Mouse (Mus musculus) liver, embryonic 14.5 days (tissue): ENCODE results near the gene Ugt1a6a. TPM values are rescaled to one million over a fixed set of nuclear protein-coding genes. Genes with fewer than 3 reads are reported as not detected.

ENCODE experiments used
- ATAC-seq: fragments of 200-750 bp; cut with Nextera tagmentation; 2 replicates; pipeline ENCODE4 v1.8.0; 2017; ENCODE audit warnings: moderate number of reproducible peaks, mild to moderate bottlenecking, moderate library complexity; ENCODE audit not compliant: insufficient read depth
- DNase-seq, 3 experiments: peaks; one replicate each; pipeline ENCODE4 v3.0.0-alpha.2; 2012 to 2013; ENCODE audit warnings: low read depth in 3 of 3, low spot score in 3 of 3
- H3K27ac ChIP-seq: fragments of 300-500 bp; sonication (generic); 2 replicates; pipeline ENCODE4 v1.5.1; 2014; ENCODE audit warnings: moderate library complexity, mild to moderate bottlenecking, control low read depth, inconsistent platforms
- H3K27me3 ChIP-seq: fragments of 300-500 bp; sonication (generic); 2 replicates; pipeline ENCODE4 v1.6.1; 2014; ENCODE audit warnings: mild to moderate bottlenecking, low read length, moderate library complexity; ENCODE audit not compliant: control insufficient read depth, insufficient read depth
- H3K36me3 ChIP-seq: fragments of 300-500 bp; sonication (generic); replicated peaks from 2 replicates; pipeline ENCODE4 v1.6.1; 2014; ENCODE audit warnings: low read depth; ENCODE audit not compliant: control insufficient read depth, insufficient read depth
- H3K4me1 ChIP-seq, 2 experiments: fragments of 200-500 bp in 1 of 2; fragments of 300-500 bp in 1 of 2; sonication (generic) in 1 of 2; replicated peaks; 2 replicates each; pipeline ENCODE4 v1.6.1; 2012 to 2014; ENCODE audit warnings: antibody characterized with exemption in 1 of 2, inconsistent platforms in 1 of 2, low read length in 1 of 2; ENCODE audit not compliant: control insufficient read depth in 2 of 2, insufficient read depth in 2 of 2
- H3K4me2 ChIP-seq: fragments of 300-500 bp; sonication (generic); 2 replicates; pipeline ENCODE4 v1.6.1; 2014; ENCODE audit warnings: low read depth, mild to moderate bottlenecking, control low read depth, moderate library complexity
- H3K4me3 ChIP-seq, 2 experiments: fragments of 200-500 bp in 1 of 2; fragments of 300-500 bp in 1 of 2; sonication (generic) in 1 of 2; 2 replicates each; pipeline ENCODE4 v1.5.1; 2012 to 2014; ENCODE audit warnings: low read depth in 2 of 2, low read length in 2 of 2, mild to moderate bottlenecking in 2 of 2, control low read depth in 1 of 2, inconsistent platforms in 1 of 2, moderate library complexity in 1 of 2; ENCODE audit not compliant: insufficient read depth in 1 of 2
- H3K9ac ChIP-seq: fragments of 300-500 bp; sonication (generic); replicated peaks from 2 replicates; pipeline ENCODE4 v1.6.1; 2014; ENCODE audit warnings: mild to moderate bottlenecking, control low read depth, moderate library complexity
- H3K9me3 ChIP-seq: fragments of 300-500 bp; sonication (generic); 2 replicates; pipeline ENCODE4 v1.6.1; 2016; ENCODE audit warnings: low read length, mixed read lengths; ENCODE audit not compliant: control insufficient read depth
- CTCF ChIP-seq: IDR thresholded peaks from 2 replicates; pipeline ENCODE4 v1.5.1; 2016; ENCODE audit warnings: antibody characterized with exemption, low read depth, control low read depth
- EP300 ChIP-seq: IDR thresholded peaks from 2 replicates; pipeline ENCODE4 v1.6.1; 2016; ENCODE audit warnings: antibody characterized with exemption, low read depth
- WGBS: fragments of 180-500 bp; shearing (Covaris S2); extraction: QIAGEN DNeasy Blood & Tissue Kit; methylation state at CpG from one replicate; pipeline ENCODE4 v1.1.7; 2014; ENCODE audit not compliant: insufficient replicate concordance; 5-methylcytosine and 5-hydroxymethylcytosine counted together
- polyA plus RNA-seq, 2 experiments: library from polyadenylated mRNA; depleted of rRNA in 1 of 2; stranded (reverse) in 1 of 2; unstranded in 1 of 2; fragments of >200 nt; fragmentation: Nextera tagmentation in 1 of 2; extraction: Ambion mirVana in 1 of 2; gene quantifications; 2 replicates each; pipeline versions ENCODE4 v1.2.1 to v1.2.3; 2012 to 2014

The Ugt1a6a gene
- polyA plus RNA-seq, 2 experiments: 3.6 to 7.1 TPM

DNA sequence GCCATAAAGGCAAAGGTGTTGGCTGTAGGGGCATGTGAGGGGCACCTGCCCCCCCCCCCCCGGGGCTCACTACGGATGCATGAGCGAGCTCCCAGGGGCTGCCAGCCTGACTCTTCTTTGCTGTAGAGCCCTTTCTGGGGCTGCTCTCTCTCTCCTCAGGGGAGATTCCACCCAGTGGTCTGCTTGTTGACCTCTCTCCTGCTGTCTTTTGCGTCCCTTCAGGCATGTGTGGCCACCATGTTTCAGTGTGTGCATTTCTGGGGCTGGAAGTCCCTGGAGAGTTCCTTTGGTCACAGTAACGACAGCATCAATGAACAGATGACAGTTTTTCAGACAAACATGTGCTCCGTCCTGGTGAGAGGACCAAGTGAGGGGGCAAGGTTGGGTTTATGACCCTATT lies 123.8 kb downstream of the Ugt1a6a start:
- Histone ChIP-seq H3K4me2 (no peak overlapping the region), H3K9me3 (no peaks in the 10 kb centered on the region; the same call in 1 of the 2 replicates), H3K4me1 (peaks cover 6 to 35% of the 10 kb centered on the region in 2 experiments; a peak in 3 of 4 replicates), H3K27ac (no peak overlapping the region), H3K9ac (no peak overlapping the region), H3K4me3 (no peak overlapping the region), H3K27me3 (no peaks in the 10 kb centered on the region), H3K36me3 (peaks cover 23% of the 10 kb centered on the region)
- 59% methylated on average over 6 of the region's 6 CpGs for WGBS
- DNase-seq: no peak
- TF ChIP-seq EP300 (no peak), CTCF (no peak)
- no peak for ATAC-seq

DNA sequence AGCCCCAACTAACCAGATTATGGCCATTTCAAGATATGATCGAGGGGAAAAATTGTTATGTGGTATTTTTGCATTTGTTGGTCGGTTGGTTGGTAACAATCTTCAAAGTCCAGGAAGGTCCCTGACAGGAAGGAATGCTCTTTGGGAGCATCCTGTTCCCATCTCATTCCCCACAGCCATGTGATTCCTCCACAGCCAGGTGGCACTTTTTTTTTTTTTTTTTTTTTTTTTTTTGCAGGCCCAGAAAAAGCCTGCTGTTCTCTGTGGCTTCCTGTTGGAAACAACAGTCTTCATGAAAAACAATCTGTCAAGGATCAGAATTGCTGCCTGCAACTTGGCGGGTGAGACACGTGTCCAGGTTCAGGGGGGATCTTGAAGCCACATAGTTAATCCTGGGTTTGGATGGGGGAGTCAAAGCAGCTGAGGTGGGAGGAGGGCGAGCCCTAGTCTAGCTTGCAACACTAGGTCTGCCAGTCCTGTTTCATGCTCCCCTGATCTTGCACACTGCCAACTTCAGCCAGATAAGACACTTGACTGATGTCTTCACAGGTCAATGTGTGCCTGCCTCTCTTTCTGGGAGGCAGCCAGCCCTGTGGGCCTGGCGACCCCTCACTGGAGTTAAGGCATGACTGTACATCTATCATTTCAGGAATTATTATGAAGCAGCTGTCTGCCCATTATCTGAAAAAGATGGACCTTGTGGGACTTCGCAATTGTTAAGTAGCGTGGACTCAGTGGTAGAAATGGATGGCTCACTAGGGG lies 124.5 kb downstream of the Ugt1a6a start:
- Histone ChIP-seq H3K27me3 (no peaks in the 10 kb centered on the region), H3K27ac (no peak overlapping the region), H3K4me3 (no peak overlapping the region), H3K36me3 (peaks cover 30% of the 10 kb centered on the region), H3K4me1 (peaks cover 6 to 34% of the 10 kb centered on the region in 2 experiments; a peak in 3 of 4 replicates), H3K9ac (no peak overlapping the region), H3K9me3 (no peaks in the 10 kb centered on the region), H3K4me2 (no peak overlapping the region)
- no peak for DNase-seq
- 51% methylated on average over 8 of the region's 8 CpGs for WGBS
- no peak for ATAC-seq
- TF ChIP-seq EP300 (no peak), CTCF (no peak)

DNA sequence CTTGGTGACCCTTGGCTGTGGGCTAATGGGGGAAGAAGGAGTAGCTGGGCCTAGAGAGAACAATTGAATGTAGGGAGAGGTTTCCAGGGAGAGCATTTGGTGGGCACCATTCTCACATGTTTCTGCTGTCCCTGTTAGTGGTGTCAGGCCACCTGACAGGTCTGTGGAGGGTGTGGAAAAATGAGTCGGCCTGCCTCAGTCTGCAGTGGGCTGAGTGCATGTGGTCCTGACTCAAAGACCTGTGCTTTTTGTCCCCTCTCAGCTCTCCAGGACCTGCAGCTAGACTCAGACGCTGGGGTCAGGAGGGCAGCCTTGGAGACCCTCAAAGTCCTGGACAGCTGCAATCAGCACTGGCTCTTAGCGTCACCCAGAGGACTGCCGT lies 125.0 kb downstream of the Ugt1a6a start:
- no peak overlapping the region for H3K27ac ChIP-seq
- H3K4me3 ChIP-seq: no peak overlapping the region
- no peaks in the 10 kb centered on the region for H3K27me3 ChIP-seq
- ATAC-seq: peak; percentile 4
- no peak for DNase-seq
- TF ChIP-seq EP300 (no peak), CTCF (no peak)
- no peak overlapping the region for H3K9ac ChIP-seq
- peaks cover 35% of the 10 kb centered on the region for H3K36me3 ChIP-seq
- peaks cover 6 to 34% of the 10 kb centered on the region in 2 experiments; a peak in 3 of 4 replicates for H3K4me1 ChIP-seq
- 67% methylated on average over 4 of the region's 4 CpGs for WGBS
- no peaks in the 10 kb centered on the region for H3K9me3 ChIP-seq
- no peak overlapping the region for H3K4me2 ChIP-seq

DNA sequence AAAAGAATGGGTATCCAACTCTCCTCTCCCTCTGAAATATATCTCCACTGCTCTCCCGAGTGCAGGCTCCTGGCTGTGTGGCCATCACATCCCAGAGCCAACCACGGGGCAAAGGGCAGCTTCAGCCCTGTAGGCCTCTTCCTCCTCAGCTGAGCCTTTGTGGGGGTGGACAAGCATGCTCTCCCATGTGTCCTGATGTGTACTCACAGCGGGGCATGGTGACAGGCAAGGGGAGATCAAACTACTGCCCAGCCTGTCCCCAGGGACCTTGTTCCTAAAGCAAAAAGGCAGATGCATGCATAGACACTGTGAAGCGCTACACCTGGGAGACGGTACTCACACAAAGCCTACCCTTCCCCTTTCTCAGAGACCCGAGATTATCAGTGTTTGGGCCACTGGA lies 125.5 kb downstream of the Ugt1a6a start:
- Histone ChIP-seq H3K9me3 (no peaks in the 10 kb centered on the region), H3K4me2 (no peak overlapping the region), H3K9ac (no peak overlapping the region), H3K27me3 (no peaks in the 10 kb centered on the region), H3K4me1 (peaks cover 6 to 34% of the 10 kb centered on the region in 2 experiments; a peak in 3 of 4 replicates), H3K4me3 (no peak overlapping the region), H3K36me3 (peaks cover 40% of the 10 kb centered on the region), H3K27ac (no peak overlapping the region)
- peak in 2 of 3 experiments; percentile 27 to 50 for DNase-seq
- TF ChIP-seq EP300 (no peak), CTCF (no peak)
- peak; percentile 48 for ATAC-seq
- WGBS: 56% methylated on average over 6 of the region's 6 CpGs

DNA sequence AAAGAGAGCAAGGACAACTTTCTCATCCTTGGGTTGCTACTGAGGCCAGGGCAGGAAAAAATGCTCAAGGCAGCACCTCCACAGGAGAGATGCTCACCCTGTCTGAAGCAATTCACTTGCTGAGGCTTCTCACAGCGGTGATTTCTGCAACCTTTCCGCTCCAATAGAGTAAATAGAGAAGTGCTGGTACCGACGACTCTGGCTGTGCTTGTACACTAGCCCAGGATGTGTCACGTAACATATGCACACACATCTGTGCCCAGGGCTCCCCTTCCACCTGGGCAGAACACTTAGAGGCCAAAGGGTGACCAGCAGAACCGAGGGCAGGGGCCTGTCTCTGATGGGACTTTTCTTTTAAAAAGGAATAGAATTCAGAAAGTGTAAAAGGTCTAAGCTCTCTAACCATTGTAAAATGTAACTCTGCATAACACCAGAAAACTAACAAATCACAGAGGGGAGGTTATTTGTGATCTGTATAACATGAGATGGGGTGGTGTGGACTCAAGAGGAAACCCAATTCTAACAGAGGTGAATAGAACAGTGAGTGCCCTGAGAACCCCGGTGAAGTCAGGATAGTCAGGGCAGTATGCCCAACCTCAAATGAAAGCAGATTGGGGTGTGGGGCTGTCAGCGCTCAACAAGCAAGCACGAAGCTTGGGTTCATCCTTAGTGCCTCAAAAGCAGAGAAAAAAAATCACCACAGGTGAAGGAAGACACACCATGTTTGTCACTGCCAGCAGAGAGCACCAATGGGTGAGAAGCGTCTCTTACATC lies 126.2 kb downstream of the Ugt1a6a start:
- H3K9me3 ChIP-seq: no peaks in the 10 kb centered on the region
- no peak for ATAC-seq
- H3K27ac ChIP-seq: no peak overlapping the region
- no peak for DNase-seq
- peaks cover 47% of the 10 kb centered on the region for H3K36me3 ChIP-seq
- H3K4me1 ChIP-seq: peaks cover 6 to 34% of the 10 kb centered on the region in 2 experiments; a peak in 3 of 4 replicates
- no peaks in the 10 kb centered on the region for H3K27me3 ChIP-seq
- no peak for TF ChIP-seq EP300
- no peak for TF ChIP-seq CTCF
- no peak overlapping the region for H3K4me2 ChIP-seq
- H3K9ac ChIP-seq: no peak overlapping the region
- no peak overlapping the region for H3K4me3 ChIP-seq
- WGBS: 69% methylated on average over 10 of the region's 10 CpGs
